Mouse (Mus musculus): Measurements from ENCODE around the gene Ntf5. TPM values are rescaled to one million over a fixed set of nuclear protein-coding genes. Genes with fewer than 3 reads are reported as not detected.

The Ntf5 gene
- polyA plus RNA-seq, 1 experiment from 2014 or later, result 5.2 TPM

DNA sequence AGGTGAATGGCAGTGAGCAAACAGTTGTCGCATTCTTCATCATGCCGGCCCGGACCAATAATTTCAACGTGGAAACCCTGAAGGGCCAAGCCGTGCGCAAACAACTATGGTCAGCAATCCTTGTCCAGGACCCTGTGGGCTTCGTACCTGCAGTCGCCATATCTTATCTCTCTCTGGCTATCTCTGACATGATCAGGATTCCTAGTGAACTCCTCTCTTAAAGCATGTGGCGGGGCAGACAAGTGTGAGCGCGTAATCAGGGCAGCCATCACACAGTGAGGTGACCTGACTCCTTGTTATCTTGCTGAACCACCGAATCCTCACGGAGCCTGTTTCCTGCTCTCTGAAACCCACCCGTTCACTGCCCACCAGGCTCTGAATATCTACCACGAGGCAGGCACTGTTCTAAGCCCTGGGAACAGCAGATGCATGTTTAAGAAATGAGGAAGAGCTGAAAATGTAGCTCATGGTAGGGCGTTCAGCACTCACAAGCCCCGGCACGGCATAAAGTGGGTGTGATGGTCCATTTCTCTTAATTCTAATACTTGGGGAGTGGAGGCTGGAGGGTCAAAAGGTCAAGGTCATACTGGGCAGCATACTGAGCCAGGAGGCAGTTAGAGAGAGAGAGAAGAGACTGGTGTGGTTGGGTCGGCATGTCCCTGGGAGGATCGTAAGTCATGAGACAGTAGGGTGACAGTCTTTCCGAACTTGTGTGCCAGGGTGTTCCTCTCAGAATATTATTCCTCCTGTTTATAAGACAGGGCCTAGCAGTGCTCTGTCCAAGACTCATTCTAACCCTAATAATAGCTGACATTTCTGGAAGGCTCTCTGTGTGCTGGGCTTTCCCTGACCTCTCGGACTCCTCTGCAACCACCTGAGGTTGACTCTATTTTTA lies 30.3 kb downstream of the Ntf5 start:
- Histone ChIP-seq H3K4me1 (no peaks in the 10 kb centered on the region), H3K9me3 (no peaks in the 10 kb centered on the region), H3K27me3 (no peaks in the 10 kb centered on the region), H3K4me3 (no peak overlapping the region), H3K9ac (no peak overlapping the region), H3K36me3 (peaks cover 59% of the 10 kb centered on the region), H3K27ac (no peak overlapping the region), H3K4me2 (replicated peaks) (no peak overlapping the region)
- ATAC-seq (ENCODE audit: insufficient number of reproducible peaks, insufficient read depth, low FRiP score, low TSS enrichment), result no peak
- 87% methylated on average over 22 of the region's 22 CpGs for WGBS

DNA sequence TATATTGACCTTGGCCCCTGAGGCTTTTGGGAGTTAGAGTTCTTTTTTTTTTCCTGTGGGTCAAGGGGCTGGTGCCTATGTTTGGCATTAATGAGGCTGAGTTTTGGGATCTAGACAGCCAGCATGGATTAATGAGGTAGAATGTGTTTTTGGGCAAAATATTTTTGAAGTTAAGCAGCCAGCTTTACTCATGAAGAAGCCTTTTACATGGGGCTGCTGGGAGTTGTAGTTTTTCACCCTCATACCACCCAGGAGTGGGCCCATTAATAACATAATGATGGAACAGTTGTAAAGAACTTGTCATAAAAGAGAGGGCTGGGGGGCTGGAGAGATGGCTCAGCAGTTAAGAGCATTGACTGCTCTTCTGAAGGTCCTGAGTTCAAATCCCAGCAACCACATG lies 33.1 kb downstream of the Ntf5 start:
- Histone ChIP-seq H3K4me2 (replicated peaks) (no peak overlapping the region), H3K9ac (no peak overlapping the region), H3K4me1 (no peaks in the 10 kb centered on the region), H3K9me3 (no peaks in the 10 kb centered on the region), H3K36me3 (peaks cover 56% of the 10 kb centered on the region), H3K4me3 (no peak overlapping the region), H3K27me3 (no peaks in the 10 kb centered on the region), H3K27ac (no peak overlapping the region)
- ATAC-seq (ENCODE audit: insufficient number of reproducible peaks, insufficient read depth, low FRiP score, low TSS enrichment), result no peak

DNA sequence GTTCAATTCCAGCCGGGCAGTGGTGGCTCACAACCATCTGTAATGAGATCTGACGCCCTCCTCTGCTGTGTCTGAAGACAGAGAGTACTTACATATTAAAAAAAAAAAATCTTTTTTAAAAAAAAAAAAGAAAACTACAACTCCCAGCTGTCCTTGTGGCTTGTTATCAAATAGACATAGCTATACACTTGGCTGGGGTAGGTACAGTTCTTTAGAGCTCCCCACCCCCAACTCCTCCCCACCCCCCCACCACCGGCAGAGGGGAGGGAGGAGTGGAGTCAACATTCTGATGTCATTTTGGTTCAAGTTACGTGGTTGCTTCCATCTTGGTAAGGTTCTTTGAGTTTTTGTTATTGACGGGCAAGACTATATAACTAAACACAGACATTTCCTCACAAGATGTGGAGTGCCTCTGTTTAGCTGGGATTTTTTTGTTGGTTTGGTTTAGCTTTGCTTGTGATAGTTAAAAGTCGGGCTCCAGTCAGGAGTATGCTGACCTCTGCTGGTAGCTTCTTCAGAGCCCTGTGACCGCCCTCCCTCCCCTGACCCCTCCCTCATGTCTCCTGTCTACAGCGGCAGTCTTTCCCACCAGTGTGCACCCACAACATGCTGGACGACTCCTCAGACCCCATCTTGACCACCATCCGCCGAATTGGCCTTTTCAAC lies 34.0 kb downstream of the Ntf5 start:
- WGBS, result 27% methylated on average over 11 of the region's 11 CpGs
- H3K27ac ChIP-seq, result no peak overlapping the region
- no peak for ATAC-seq (ENCODE audit: insufficient number of reproducible peaks, insufficient read depth, low FRiP score, low TSS enrichment)

GRCm38 (mm10) chr7:45449974-45450373 lies 36.5 kb downstream of the Ntf5 start:
- Histone ChIP-seq H3K36me3 (peaks cover 56% of the 10 kb centered on the region), H3K27me3 (no peaks in the 10 kb centered on the region)
- WGBS, result 86% methylated on average over 1 of the region's 1 CpGs

More for the DNA sequence above, 34.0 kb downstream of the Ntf5 start:
- Histone ChIP-seq H3K27me3 (no peaks in the 10 kb centered on the region), H3K9ac (no peak overlapping the region), H3K9me3 (no peaks in the 10 kb centered on the region), H3K36me3 (peaks cover 61% of the 10 kb centered on the region), H3K4me3 (no peak overlapping the region), H3K4me2 (replicated peaks) (no peak overlapping the region), H3K4me1 (no peaks in the 10 kb centered on the region)

GRCm38 (mm10) chr7:45451344-45451982 lies 38.0 kb downstream of the Ntf5 start:
- Histone ChIP-seq H3K27me3 (no peaks in the 10 kb centered on the region), H3K36me3 (peaks cover 69% of the 10 kb centered on the region), H3K9me3 (no peaks in the 10 kb centered on the region), H3K4me2 (replicated peaks) (no peak overlapping the region), H3K27ac (no peak overlapping the region), H3K9ac (no peak overlapping the region), H3K4me3 (no peak overlapping the region), H3K4me1 (no peaks in the 10 kb centered on the region)
- peak; percentile 75; the same call in 1 of the 2 replicates for ATAC-seq (ENCODE audit: insufficient number of reproducible peaks, insufficient read depth, low FRiP score, low TSS enrichment)
- WGBS, result 53% methylated on average over 23 of the region's 23 CpGs

More at GRCm38 (mm10) chr7:45449974-45450373, 36.5 kb downstream of the Ntf5 start:
- ATAC-seq (ENCODE audit: insufficient number of reproducible peaks, insufficient read depth, low FRiP score, low TSS enrichment), result no peak
- Histone ChIP-seq H3K9ac (no peak overlapping the region), H3K27ac (no peak overlapping the region), H3K9me3 (no peaks in the 10 kb centered on the region), H3K4me2 (replicated peaks) (no peak overlapping the region), H3K4me1 (no peaks in the 10 kb centered on the region), H3K4me3 (no peak overlapping the region)

DNA sequence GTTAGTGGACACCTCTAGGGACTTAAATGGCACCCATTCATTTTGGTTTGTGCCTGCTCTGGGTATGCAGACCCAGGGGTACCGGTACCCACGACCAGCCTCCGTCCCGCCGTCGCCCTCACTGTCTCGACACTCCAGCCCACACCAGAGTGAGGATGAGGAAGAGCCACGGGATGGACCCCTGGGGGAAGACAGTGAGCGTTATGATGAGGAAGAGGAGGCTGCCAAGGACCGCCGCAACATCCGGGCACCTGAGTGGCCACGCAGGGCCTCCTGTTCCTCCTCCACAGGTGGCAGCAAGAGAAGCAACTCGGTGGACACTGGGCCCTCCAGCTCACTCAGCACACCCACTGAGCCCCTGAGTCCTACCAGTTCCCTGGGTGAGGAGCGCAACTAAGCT lies 41.5 kb downstream of the Ntf5 start:
- no peaks in the 10 kb centered on the region for H3K27me3 ChIP-seq

DNA sequence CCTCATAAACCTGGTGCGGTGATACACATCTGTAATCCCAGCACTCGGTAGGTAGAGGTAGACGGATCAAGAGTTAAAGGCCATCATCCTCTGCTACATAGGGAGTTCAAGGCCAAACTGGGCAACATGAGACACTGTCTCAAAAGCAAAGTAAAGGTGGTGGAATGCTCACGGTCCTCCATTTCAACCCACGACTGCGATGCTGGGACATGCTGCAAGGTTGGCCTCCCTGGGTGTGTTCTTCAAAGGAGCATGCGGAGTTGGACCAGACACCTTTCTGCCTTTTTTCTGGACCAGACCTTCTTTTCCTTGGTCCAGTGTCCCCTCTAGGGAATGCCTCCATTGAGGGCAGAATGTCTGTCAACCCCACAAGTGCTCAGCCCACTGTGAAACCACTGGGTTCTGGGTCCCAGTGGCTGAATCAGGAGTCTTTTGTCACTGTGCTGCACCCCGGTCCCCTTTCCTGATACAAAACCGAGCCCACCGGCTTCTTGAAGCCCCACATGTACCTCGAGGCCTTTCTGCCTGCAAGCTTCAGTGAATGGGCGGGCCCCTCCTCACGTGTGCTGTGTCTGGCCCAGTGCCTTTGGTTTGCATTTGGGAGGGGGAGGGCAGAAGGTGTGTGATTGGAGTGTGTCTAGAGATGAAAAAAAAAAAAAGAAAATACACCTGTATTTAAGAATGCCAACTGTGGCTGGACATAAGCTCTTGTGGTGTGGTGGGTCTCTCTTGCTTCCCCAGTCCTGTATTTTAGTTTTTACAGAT lies 42.6 kb downstream of the Ntf5 start:
- H3K4me2 ChIP-seq (replicated peaks), result no peak overlapping the region
- H3K27me3 ChIP-seq, result no peaks in the 10 kb centered on the region
- no peak for ATAC-seq (ENCODE audit: insufficient number of reproducible peaks, insufficient read depth, low FRiP score, low TSS enrichment)
- 0 out of 2 replicates have a peak overlapping the region, but pooled peaks have one; percentile 30 for H3K27ac ChIP-seq
- peaks cover 60% of the 10 kb centered on the region for H3K36me3 ChIP-seq
- no peak overlapping the region for H3K4me3 ChIP-seq
- no peak overlapping the region for H3K9ac ChIP-seq
- no peaks in the 10 kb centered on the region for H3K9me3 ChIP-seq
- 71% methylated on average over 13 of the region's 13 CpGs for WGBS
- peaks cover 24% of the 10 kb centered on the region for H3K4me1 ChIP-seq

More for the DNA sequence above, 41.5 kb downstream of the Ntf5 start:
- ATAC-seq (ENCODE audit: insufficient number of reproducible peaks, insufficient read depth, low FRiP score, low TSS enrichment), result no peak
- WGBS, result 89% methylated on average over 15 of the region's 15 CpGs
- H3K4me1 ChIP-seq, result peaks cover 14% of the 10 kb centered on the region
- no peak overlapping the region for H3K4me3 ChIP-seq
- H3K36me3 ChIP-seq, result peaks cover 67% of the 10 kb centered on the region
- no peak overlapping the region for H3K27ac ChIP-seq
- no peak overlapping the region for H3K9ac ChIP-seq
- H3K4me2 ChIP-seq (replicated peaks), result no peak overlapping the region
- H3K9me3 ChIP-seq, result no peaks in the 10 kb centered on the region

GRCm38 (mm10) chr7:45456721-45457203 lies 43.3 kb downstream of the Ntf5 start:
- Histone ChIP-seq H3K4me1 (peaks cover 24% of the 10 kb centered on the region), H3K4me3 (0 out of 2 replicates have a peak overlapping the region, but pooled peaks have one; percentile 89), H3K36me3 (peaks cover 61% of the 10 kb centered on the region), H3K9me3 (no peaks in the 10 kb centered on the region), H3K9ac (no peak overlapping the region; the same call in 1 of the 2 replicates), H3K4me2 (replicated peaks) (no peak overlapping the region), H3K27me3 (no peaks in the 10 kb centered on the region), H3K27ac (peak overlapping the region; percentile 30; the same call in 1 of the 2 replicates)
- no peak for ATAC-seq (ENCODE audit: insufficient number of reproducible peaks, insufficient read depth, low FRiP score, low TSS enrichment)
- 51% methylated on average over 9 of the region's 9 CpGs for WGBS

- Histone ChIP-seq H3K9ac (peak overlapping the region; percentile 89), H3K9me3 (no peaks in the 10 kb centered on the region), H3K27ac (0 out of 2 replicates have a peak overlapping the region, but pooled peaks have one; percentile 42), H3K4me3 (peak overlapping the region; percentile 89), H3K27me3 (no peaks in the 10 kb centered on the region), H3K36me3 (peaks cover 61% of the 10 kb centered on the region), H3K4me2 (replicated peaks) (peak overlapping the region; percentile 73), H3K4me1 (peaks cover 24% of the 10 kb centered on the region)
- no peak for ATAC-seq (ENCODE audit: insufficient number of reproducible peaks, insufficient read depth, low FRiP score, low TSS enrichment)
- WGBS, result 69% methylated on average over 10 of the region's 10 CpGs
Measured at GRCm38 (mm10) chr7:45457204-45458060, 43.9 kb downstream of the Ntf5 start.

DNA sequence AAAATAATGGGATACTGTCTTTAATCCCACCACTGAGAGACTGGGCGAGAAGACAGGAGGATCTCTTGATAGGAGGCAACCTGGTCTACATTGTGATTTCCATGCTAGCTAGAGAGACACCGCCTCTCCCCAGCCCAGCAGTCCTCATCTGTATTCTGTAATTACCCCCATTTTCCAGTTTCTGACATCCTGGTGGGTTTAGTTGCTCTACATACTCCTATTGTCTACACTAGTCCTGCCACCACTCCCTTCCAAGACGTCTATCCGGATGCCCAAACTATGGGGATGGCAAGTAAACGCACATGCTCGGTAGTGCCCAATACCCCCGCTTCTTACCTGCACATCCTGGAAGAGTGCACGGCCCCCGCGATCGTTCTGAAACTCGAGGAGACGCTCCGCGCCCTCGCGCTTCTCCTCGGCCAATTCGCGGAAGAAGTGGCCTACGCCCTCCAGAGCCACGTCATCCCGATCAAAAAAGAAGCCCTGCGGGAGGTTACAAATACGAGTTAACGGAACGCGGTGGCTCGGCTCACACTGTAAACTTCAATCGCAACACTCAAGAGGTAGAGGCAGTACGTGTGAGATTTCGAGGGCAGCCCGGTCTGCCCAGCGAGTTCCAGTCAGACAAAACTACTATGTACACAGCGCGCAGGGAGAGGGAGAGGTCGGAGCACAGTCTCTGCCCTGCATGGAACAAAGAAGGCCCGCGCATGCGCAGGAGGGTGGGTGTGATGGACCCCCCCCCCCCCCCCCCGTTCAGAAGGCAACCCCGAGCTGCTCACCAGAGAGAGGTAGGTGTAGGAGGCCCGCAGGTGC lies 45.5 kb downstream of the Ntf5 start:
- H3K9ac ChIP-seq, result peak overlapping the region; percentile 89
- no peaks in the 10 kb centered on the region for H3K27me3 ChIP-seq
- WGBS, result under 1% methylated on average over 43 of the region's 43 CpGs
- peaks cover 24% of the 10 kb centered on the region for H3K4me1 ChIP-seq
- peak overlapping the region; percentile 89 for H3K4me3 ChIP-seq
- H3K4me2 ChIP-seq (replicated peaks), result peak overlapping the region; percentile 73
- no peaks in the 10 kb centered on the region for H3K9me3 ChIP-seq
- ATAC-seq (ENCODE audit: insufficient number of reproducible peaks, insufficient read depth, low FRiP score, low TSS enrichment), result peak; percentile 57
- H3K36me3 ChIP-seq, result peaks cover 62% of the 10 kb centered on the region
- H3K27ac ChIP-seq, result peak overlapping the region; percentile 97

All from embryonic facial prominence, embryonic 12.5 days (tissue).